Mouse (Mus musculus): ENCODE data around the gene Snd1. TPM values are rescaled to one million over a fixed set of nuclear protein-coding genes. Genes with fewer than 3 reads are reported as not detected.

Gene Snd1
- polyA plus RNA-seq, 1 experiment from 2014 or later, result 56.6 TPM

DNA sequence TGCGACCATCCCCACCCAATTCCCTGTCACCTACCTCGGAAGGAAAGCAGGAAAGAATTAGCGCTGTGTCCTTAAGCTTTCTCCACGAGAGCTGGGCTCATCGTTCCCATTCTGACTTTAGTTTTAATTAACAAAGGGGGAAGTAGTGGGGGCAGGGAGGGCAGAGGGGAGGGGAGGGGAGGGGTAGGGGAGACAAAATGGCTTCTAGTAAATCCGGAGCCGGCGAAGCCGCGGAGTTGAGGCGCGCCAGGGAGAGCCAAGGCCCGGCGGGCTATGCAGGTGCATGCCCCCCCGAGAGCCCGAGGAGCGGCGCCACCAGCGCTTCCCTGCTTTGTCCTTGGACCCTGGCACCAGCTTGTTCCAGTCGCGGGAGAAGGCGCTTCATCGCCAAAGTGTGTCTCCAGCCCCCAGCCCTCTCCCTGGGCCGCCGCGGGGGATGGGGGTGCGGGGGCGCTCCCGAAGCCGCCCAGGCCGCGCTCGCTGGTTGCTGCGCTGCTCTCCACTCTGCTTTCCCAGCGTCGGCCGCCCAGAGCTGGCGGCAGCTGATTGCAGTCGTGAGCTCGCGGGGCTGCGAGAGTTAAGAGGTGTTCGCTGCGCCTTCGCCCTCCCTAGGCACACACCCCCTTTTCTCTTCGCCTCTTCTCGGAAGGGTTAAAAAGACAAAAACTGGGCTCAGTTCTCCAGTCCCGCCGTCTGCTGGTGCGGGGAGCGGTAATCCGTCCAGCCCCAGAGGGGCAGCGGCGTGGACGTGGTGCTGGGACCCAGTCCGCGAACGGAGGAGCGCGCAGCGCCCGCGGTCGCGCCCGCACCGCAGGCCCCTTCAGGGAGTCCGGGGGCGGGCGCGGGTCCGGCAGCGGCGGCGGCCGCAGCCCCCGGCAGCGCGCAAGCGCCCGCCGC lies 357.2 kb downstream of the Snd1 start:
- Histone ChIP-seq H3K9me3 (ENCODE audit: low read length) (no peaks in the 10 kb centered on the region), H3K9ac (replicated peaks; ENCODE audit: low read depth) (peak overlapping the region; percentile 23; the same call in 1 of the 2 replicates), H3K4me3 (ENCODE audit: low read depth, low read length) (peak overlapping the region; percentile 57), H3K4me1 (ENCODE audit: insufficient read depth, low read depth, low read length) (peaks cover 3% of the 10 kb centered on the region; the same call in 1 of the 2 replicates), H3K4me2 (replicated peaks; ENCODE audit: low read depth, low read length) (peak overlapping the region; percentile 100), H3K27ac (ENCODE audit: low read length) (no peak overlapping the region), H3K36me3 (ENCODE audit: insufficient read depth, low read length) (no peaks in the 10 kb centered on the region), H3K27me3 (replicated peaks; ENCODE audit: insufficient read depth, low read length) (no peaks in the 10 kb centered on the region; the same call in 1 of the 2 replicates)
- WGBS, result 1% methylated on average over 68 of the region's 82 CpGs
- DNase-seq (ENCODE audit: low spot score) (peak; percentile 65), ATAC-seq (peak; percentile 61)
- TF ChIP-seq CTCF (IDR thresholded peaks at IDR 0.05) (no peak), EP300 (IDR thresholded peaks at IDR 0.05) (no peak)

DNA sequence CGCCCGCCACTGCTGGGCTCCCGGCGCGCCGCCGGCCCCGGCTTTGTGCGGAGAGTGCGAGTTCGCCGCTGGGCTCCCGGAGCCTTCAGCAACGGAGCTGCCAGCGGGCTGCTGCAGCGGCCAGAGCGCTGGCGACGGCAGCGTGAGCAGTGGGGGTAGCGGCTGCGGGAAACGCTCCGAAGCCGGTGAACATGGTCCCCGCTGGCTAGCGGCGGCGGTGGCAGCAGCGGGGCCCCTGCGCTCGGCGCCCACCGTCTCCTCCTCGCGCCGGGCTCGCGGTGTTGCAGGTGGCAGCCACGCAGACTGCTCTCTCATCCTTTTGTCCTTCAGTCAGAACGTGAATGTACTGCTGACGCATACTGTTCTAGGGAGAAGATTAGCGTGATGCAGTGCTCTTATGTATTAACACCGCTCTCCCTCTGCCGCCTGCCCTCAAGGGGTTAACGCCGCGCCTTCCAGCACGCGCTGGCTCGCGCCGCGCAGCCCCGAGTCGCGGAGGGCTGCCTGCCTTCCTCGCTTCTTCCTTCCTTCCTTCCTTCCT lies 357.9 kb downstream of the Snd1 start:
- Histone ChIP-seq H3K36me3 (ENCODE audit: insufficient read depth, low read length) (no peaks in the 10 kb centered on the region), H3K4me2 (replicated peaks; ENCODE audit: low read depth, low read length) (peak overlapping the region; percentile 100), H3K4me3 (ENCODE audit: low read depth, low read length) (peak overlapping the region; percentile 57), H3K4me1 (ENCODE audit: insufficient read depth, low read depth, low read length) (peaks cover 3% of the 10 kb centered on the region; the same call in 1 of the 2 replicates), H3K27me3 (replicated peaks; ENCODE audit: insufficient read depth, low read length) (no peaks in the 10 kb centered on the region; the same call in 1 of the 2 replicates), H3K9me3 (ENCODE audit: low read length) (no peaks in the 10 kb centered on the region), H3K27ac (ENCODE audit: low read length) (no peak overlapping the region), H3K9ac (replicated peaks; ENCODE audit: low read depth) (0 out of 2 replicates have a peak overlapping the region, but pooled peaks have one; percentile 23)
- under 1% methylated on average over 49 of the region's 58 CpGs for WGBS
- TF ChIP-seq EP300 (IDR thresholded peaks at IDR 0.05) (no peak), CTCF (IDR thresholded peaks at IDR 0.05) (peak; percentile 16; the same call in 1 of the 2 replicates)
- ATAC-seq (peak; percentile 66), DNase-seq (ENCODE audit: low spot score) (peak; percentile 34)

DNA sequence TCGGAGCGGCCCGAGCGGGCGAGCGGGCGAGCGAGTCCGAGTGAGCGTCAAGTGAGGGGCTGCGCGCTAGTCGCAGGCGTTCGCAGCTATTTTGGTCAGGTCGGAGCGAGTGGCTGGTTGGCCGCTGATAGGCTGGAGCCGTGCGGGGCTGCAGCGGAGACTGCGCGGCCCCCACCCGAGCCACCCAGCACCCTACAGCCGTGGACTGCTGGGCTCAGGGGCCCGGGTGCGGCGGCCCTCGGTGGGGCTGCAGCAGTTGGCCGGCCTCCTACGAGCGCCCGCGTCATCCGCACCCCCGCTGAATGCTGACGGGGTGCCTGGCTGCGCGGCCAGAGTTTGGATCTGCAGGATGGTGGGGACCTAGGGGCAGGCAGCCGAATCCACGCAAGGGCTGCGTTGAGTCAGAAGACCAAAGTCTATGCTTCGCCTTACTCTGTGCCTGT lies 358.5 kb downstream of the Snd1 start:
- 4% methylated on average over 22 of the region's 43 CpGs for WGBS
- no peak for TF ChIP-seq EP300 (IDR thresholded peaks at IDR 0.05)
- TF ChIP-seq CTCF (IDR thresholded peaks at IDR 0.05), result no peak
- no peak overlapping the region for H3K9ac ChIP-seq (replicated peaks; ENCODE audit: low read depth)
- H3K36me3 ChIP-seq (ENCODE audit: insufficient read depth, low read length), result no peaks in the 10 kb centered on the region
- peak; percentile 14 for DNase-seq (ENCODE audit: low spot score)
- ATAC-seq, result peak; percentile 65
- H3K27ac ChIP-seq (ENCODE audit: low read length), result no peak overlapping the region
- peak overlapping the region; percentile 100 for H3K4me2 ChIP-seq (replicated peaks; ENCODE audit: low read depth, low read length)
- H3K4me3 ChIP-seq (ENCODE audit: low read depth, low read length), result peak overlapping the region; percentile 57
- peaks cover 3% of the 10 kb centered on the region; the same call in 1 of the 2 replicates for H3K4me1 ChIP-seq (ENCODE audit: insufficient read depth, low read depth, low read length)
- no peaks in the 10 kb centered on the region; the same call in 1 of the 2 replicates for H3K27me3 ChIP-seq (replicated peaks; ENCODE audit: insufficient read depth, low read length)
- no peaks in the 10 kb centered on the region for H3K9me3 ChIP-seq (ENCODE audit: low read length)

DNA sequence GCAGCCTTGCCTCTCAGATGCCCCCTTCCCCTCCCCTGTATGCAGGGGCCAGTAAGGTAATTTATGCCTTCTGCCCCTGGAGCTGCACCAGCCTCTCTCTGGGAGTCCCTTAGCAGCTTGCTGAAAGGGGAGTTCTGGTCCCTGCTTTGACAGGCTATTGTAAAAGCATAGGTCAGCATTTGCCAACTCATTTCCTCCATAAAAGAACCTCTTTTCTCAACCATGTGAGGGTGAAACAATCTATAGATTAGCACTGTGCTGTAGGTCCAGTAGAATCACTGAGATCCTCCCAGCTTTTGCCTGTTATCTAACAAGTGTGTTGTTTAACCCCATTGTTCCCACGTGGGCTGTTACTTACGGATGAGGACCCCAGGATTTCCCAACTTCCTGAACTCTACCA lies 359.1 kb downstream of the Snd1 start:
- Histone ChIP-seq H3K27me3 (replicated peaks; ENCODE audit: insufficient read depth, low read length) (no peaks in the 10 kb centered on the region; the same call in 1 of the 2 replicates), H3K36me3 (ENCODE audit: insufficient read depth, low read length) (no peaks in the 10 kb centered on the region), H3K4me1 (ENCODE audit: insufficient read depth, low read depth, low read length) (peaks cover 3% of the 10 kb centered on the region; the same call in 1 of the 2 replicates), H3K9ac (replicated peaks; ENCODE audit: low read depth) (no peak overlapping the region), H3K4me2 (replicated peaks; ENCODE audit: low read depth, low read length) (no peak overlapping the region), H3K27ac (ENCODE audit: low read length) (no peak overlapping the region), H3K9me3 (ENCODE audit: low read length) (no peaks in the 10 kb centered on the region), H3K4me3 (ENCODE audit: low read depth, low read length) (no peak overlapping the region)
- DNase-seq (ENCODE audit: low spot score), result no peak
- TF ChIP-seq EP300 (IDR thresholded peaks at IDR 0.05), result no peak
- no peak for TF ChIP-seq CTCF (IDR thresholded peaks at IDR 0.05)
- no peak for ATAC-seq
- 69% methylated on average over 2 of the region's 2 CpGs for WGBS

DNA sequence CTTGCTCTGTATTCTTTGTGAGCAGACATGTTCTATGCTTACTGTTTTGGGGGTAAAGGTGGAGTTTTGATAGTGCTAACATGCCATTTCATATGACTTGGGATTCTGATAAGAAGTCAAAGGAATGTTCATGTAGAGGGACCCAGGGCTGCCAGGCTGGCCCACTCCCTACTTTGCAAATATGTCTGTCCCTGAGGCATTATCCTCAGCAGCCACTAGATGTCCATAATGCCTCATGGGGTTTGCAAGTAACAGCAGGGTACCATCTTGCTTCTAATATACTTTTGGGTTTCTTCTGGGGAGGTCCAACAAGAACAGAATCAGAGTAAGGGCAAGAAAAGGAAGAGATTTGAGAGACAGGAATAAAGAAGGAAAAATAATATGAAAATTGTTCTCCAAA lies 361.7 kb downstream of the Snd1 start:
- ATAC-seq (no peak), DNase-seq (ENCODE audit: low spot score) (no peak)
- Histone ChIP-seq H3K27me3 (replicated peaks; ENCODE audit: insufficient read depth, low read length) (no peaks in the 10 kb centered on the region), H3K4me2 (replicated peaks; ENCODE audit: low read depth, low read length) (no peak overlapping the region), H3K4me1 (ENCODE audit: insufficient read depth, low read depth, low read length) (peaks cover 3% of the 10 kb centered on the region; the same call in 1 of the 2 replicates), H3K4me3 (ENCODE audit: low read depth, low read length) (no peak overlapping the region), H3K27ac (ENCODE audit: low read length) (no peak overlapping the region), H3K36me3 (ENCODE audit: insufficient read depth, low read length) (no peaks in the 10 kb centered on the region), H3K9me3 (ENCODE audit: low read length) (no peaks in the 10 kb centered on the region), H3K9ac (replicated peaks; ENCODE audit: low read depth) (no peak overlapping the region)
- no peak for TF ChIP-seq EP300 (IDR thresholded peaks at IDR 0.05)
- TF ChIP-seq CTCF (IDR thresholded peaks at IDR 0.05), result peak; percentile 60

DNA sequence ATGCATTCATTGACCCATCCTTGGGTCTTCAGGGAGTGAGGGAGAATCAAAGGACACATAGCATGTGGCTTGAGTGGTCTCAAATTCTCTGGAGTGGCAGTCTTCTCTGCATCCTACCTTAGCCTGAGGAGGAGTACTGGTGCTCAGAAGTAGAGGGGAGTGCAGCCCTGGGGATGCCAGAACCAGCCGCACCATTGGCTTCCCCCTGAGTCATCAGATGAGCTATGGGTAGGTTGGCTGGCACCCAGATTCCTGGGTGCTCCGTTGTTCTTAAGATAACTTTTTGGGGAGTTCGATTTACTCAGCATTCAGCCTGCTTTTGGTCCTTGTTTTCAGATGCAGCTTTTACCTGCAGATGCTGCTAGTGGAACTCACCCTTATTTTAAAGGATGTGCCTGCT lies 366.6 kb downstream of the Snd1 start:
- no peaks in the 10 kb centered on the region for H3K4me1 ChIP-seq (ENCODE audit: insufficient read depth, low read depth, low read length)
- no peak for ATAC-seq
- no peaks in the 10 kb centered on the region for H3K27me3 ChIP-seq (replicated peaks; ENCODE audit: insufficient read depth, low read length)
- H3K36me3 ChIP-seq (ENCODE audit: insufficient read depth, low read length), result no peaks in the 10 kb centered on the region
- no peak overlapping the region for H3K27ac ChIP-seq (ENCODE audit: low read length)
- no peak overlapping the region for H3K4me2 ChIP-seq (replicated peaks; ENCODE audit: low read depth, low read length)
- H3K9me3 ChIP-seq (ENCODE audit: low read length), result no peaks in the 10 kb centered on the region
- 79% methylated on average over 3 of the region's 3 CpGs for WGBS
- H3K9ac ChIP-seq (replicated peaks; ENCODE audit: low read depth), result no peak overlapping the region
- DNase-seq (ENCODE audit: low spot score), result no peak
- TF ChIP-seq CTCF (IDR thresholded peaks at IDR 0.05) (no peak), EP300 (IDR thresholded peaks at IDR 0.05) (no peak)
- no peak overlapping the region for H3K4me3 ChIP-seq (ENCODE audit: low read depth, low read length)

All from lung, postnatal 0 days (tissue).